Mouse (Mus musculus): ENCODE results near the gene Plekha8. TPM values are rescaled to one million over a fixed set of nuclear protein-coding genes. Genes with fewer than 3 reads are reported as not detected.

The Plekha8 gene
- polyA plus RNA-seq, 1 experiment, result 14.4 TPM

DNA sequence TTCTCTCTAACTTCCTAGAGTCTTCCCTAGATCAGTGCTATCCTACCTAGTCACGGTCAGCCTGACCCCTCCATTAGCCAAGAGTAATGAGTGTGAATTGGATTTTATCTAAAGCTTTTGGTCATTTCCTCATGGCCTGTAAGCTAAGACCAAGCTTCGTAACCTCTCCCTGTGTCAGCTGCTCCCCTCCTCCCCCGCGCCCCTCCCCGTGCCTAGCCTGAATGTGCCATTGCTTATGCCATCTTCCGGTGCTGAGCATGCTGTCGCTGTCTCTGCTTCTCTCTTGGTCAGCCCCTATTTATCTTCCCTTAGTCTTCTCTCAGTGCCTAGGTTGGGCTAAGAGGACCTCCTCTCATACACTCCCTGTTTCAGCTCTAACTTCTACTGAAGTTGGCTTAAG lies 24.6 kb downstream of the Plekha8 start:
- H3K4me1 ChIP-seq (ENCODE audit: control insufficient read depth, insufficient read depth, low read length), result no peaks in the 10 kb centered on the region
- no peak for TF ChIP-seq POLR2A (IDR thresholded peaks at IDR 0.05; ENCODE audit: control insufficient read depth, low read depth, low read length)
- no peak overlapping the region for H3K27ac ChIP-seq (ENCODE audit: control insufficient read depth, insufficient read depth, low read depth, low read length)
- no peaks in the 10 kb centered on the region for H3K27me3 ChIP-seq (ENCODE audit: control insufficient read depth, insufficient read depth, low read length)
- H3K4me3 ChIP-seq (ENCODE audit: control insufficient read depth, low read depth, low read length), result no peak overlapping the region
- H3K36me3 ChIP-seq (ENCODE audit: control insufficient read depth, insufficient read depth, low read length), result no peaks in the 10 kb centered on the region

DNA sequence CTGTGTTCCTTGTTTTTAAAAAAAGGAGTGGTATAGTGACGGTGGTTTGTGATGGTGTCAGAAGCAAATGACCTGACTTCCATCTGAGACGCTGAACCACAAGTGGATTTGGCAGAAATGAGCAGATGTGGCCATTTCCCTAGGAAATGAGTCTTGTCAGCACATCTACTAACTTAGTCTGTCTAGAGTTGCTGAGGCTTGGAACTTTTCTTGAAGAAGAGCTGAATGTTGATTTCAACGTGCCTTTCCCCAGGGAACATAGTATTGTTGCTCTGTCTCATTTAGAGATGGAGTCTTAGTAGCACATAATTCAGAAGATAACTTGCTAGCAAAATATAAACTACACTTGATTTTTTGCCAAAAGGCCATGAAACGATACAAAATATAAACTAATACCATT lies 25.4 kb downstream of the Plekha8 start:
- Histone ChIP-seq H3K27me3 (ENCODE audit: control insufficient read depth, insufficient read depth, low read length) (no peaks in the 10 kb centered on the region), H3K4me1 (ENCODE audit: control insufficient read depth, insufficient read depth, low read length) (no peaks in the 10 kb centered on the region), H3K27ac (ENCODE audit: control insufficient read depth, insufficient read depth, low read depth, low read length) (no peak overlapping the region), H3K4me3 (ENCODE audit: control insufficient read depth, low read depth, low read length) (no peak overlapping the region), H3K36me3 (ENCODE audit: control insufficient read depth, insufficient read depth, low read length) (no peaks in the 10 kb centered on the region)
- no peak for TF ChIP-seq POLR2A (IDR thresholded peaks at IDR 0.05; ENCODE audit: control insufficient read depth, low read depth, low read length)
- TF ChIP-seq CTCF (IDR thresholded peaks at IDR 0.05; ENCODE audit: control insufficient read depth, insufficient read depth, insufficient replicate concordance, low read depth, low read length), result no peak

DNA sequence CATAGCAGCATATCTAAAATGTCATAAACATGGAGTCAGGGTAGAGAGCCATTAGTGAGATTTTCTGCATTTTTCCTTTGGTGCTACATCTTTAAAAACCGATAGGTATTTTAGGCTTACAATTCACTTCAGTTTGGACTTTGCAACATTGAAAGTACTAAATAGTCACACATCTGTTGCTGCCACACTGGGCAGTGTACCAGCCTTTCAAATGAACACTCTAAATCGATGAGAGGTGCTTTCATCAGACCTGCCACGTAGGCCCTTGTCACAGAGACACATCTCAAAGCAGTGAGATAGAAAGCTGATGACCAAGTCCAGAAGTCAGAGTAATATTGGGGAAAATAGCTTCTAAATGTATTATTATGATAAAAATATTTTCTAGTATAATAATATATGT lies 33.5 kb downstream of the Plekha8 start:
- H3K27me3 ChIP-seq (ENCODE audit: control insufficient read depth, insufficient read depth, low read length), result no peaks in the 10 kb centered on the region
- H3K36me3 ChIP-seq (ENCODE audit: control insufficient read depth, insufficient read depth, low read length), result no peaks in the 10 kb centered on the region; the same call in 1 of the 2 replicates
- H3K4me1 ChIP-seq (ENCODE audit: control insufficient read depth, insufficient read depth, low read length), result no peaks in the 10 kb centered on the region
- no peak for TF ChIP-seq POLR2A (IDR thresholded peaks at IDR 0.05; ENCODE audit: control insufficient read depth, low read depth, low read length)
- TF ChIP-seq CTCF (IDR thresholded peaks at IDR 0.05; ENCODE audit: control insufficient read depth, insufficient read depth, insufficient replicate concordance, low read depth, low read length), result no peak
- H3K4me3 ChIP-seq (ENCODE audit: control insufficient read depth, low read depth, low read length), result no peak overlapping the region
- H3K27ac ChIP-seq (ENCODE audit: control insufficient read depth, insufficient read depth, low read depth, low read length), result no peak overlapping the region

DNA sequence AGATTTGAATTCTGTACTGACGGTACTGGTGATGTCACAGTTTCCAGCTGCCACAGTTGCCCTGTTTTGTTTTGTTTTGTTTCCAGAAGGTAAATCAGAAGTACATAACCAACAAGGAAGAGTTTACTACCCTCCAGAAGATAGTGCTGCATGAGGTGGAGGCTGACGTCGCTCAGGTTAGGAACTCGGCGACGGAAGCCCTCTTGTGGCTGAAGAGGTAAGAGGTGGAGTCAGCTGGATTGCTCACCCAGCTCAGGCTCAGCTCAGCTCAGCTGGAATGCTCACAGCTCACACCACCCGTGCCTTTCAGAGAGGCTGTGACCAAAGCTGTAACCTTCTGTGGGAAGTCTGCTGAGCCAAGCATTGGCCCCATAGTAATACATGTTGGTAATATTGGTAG lies 34.8 kb downstream of the Plekha8 start:
- TF ChIP-seq CTCF (IDR thresholded peaks at IDR 0.05; ENCODE audit: control insufficient read depth, insufficient read depth, insufficient replicate concordance, low read depth, low read length), result peak; percentile 36; the same call in 1 of the 2 replicates
- TF ChIP-seq POLR2A (IDR thresholded peaks at IDR 0.05; ENCODE audit: control insufficient read depth, low read depth, low read length), result no peak
- H3K36me3 ChIP-seq (ENCODE audit: control insufficient read depth, insufficient read depth, low read length), result no peaks in the 10 kb centered on the region; the same call in 1 of the 2 replicates

DNA sequence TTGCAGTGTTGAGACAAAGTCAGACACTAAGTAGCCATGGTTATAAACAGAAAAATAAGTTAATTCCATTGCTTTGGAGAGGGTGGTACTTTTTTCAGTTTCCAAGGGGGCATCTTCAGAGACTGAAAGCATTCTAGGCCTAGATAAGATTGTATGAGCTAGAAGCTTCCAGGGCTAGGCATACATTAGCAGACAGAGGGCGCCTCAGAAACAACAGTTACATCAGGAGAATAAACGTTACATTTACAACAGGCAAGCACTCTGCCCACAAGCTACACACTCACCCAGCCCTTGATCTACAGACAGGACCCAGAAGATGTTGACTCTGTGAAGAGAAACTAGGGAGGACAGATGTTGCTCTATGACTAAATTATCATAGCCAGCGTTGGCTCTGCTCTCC lies 36.6 kb downstream of the Plekha8 start:
- Histone ChIP-seq H3K27me3 (ENCODE audit: control insufficient read depth, insufficient read depth, low read length) (no peaks in the 10 kb centered on the region), H3K4me3 (ENCODE audit: control insufficient read depth, low read depth, low read length) (no peak overlapping the region), H3K36me3 (ENCODE audit: control insufficient read depth, insufficient read depth, low read length) (no peaks in the 10 kb centered on the region; the same call in 1 of the 2 replicates), H3K27ac (ENCODE audit: control insufficient read depth, insufficient read depth, low read depth, low read length) (no peak overlapping the region), H3K4me1 (ENCODE audit: control insufficient read depth, insufficient read depth, low read length) (no peaks in the 10 kb centered on the region)
- no peak for TF ChIP-seq CTCF (IDR thresholded peaks at IDR 0.05; ENCODE audit: control insufficient read depth, insufficient read depth, insufficient replicate concordance, low read depth, low read length)
- no peak for TF ChIP-seq POLR2A (IDR thresholded peaks at IDR 0.05; ENCODE audit: control insufficient read depth, low read depth, low read length)

More for the DNA sequence above, 34.8 kb downstream of the Plekha8 start:
- H3K27ac ChIP-seq (ENCODE audit: control insufficient read depth, insufficient read depth, low read depth, low read length), result no peak overlapping the region
- no peaks in the 10 kb centered on the region for H3K4me1 ChIP-seq (ENCODE audit: control insufficient read depth, insufficient read depth, low read length)
- no peak overlapping the region for H3K4me3 ChIP-seq (ENCODE audit: control insufficient read depth, low read depth, low read length)
- H3K27me3 ChIP-seq (ENCODE audit: control insufficient read depth, insufficient read depth, low read length), result no peaks in the 10 kb centered on the region

DNA sequence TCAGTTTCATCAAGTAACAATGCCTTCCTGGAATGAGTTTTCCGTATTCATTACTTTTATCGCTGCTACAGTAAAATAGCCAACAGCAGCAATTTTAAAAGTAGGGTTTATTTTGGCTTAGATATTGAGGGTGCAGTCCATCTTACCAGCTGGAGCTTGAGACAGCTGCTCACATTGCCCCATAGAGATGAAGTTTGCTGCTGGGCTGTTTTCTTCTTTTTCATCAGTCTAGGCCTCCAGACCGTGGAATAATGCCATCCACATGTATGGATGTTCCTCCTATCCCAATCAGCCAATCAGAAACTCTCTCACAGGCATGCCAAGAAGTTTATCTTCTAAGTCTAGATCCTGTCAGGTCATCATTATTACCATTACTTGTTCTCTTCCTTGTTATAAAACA lies 45.0 kb downstream of the Plekha8 start:
- H3K27ac ChIP-seq (ENCODE audit: control insufficient read depth, insufficient read depth, low read depth, low read length), result no peak overlapping the region
- no peaks in the 10 kb centered on the region; the same call in 1 of the 2 replicates for H3K36me3 ChIP-seq (ENCODE audit: control insufficient read depth, insufficient read depth, low read length)
- TF ChIP-seq CTCF (IDR thresholded peaks at IDR 0.05; ENCODE audit: control insufficient read depth, insufficient read depth, insufficient replicate concordance, low read depth, low read length) (no peak), POLR2A (IDR thresholded peaks at IDR 0.05; ENCODE audit: control insufficient read depth, low read depth, low read length) (no peak)
- H3K4me1 ChIP-seq (ENCODE audit: control insufficient read depth, insufficient read depth, low read length), result no peaks in the 10 kb centered on the region
- no peak overlapping the region for H3K4me3 ChIP-seq (ENCODE audit: control insufficient read depth, low read depth, low read length)
- no peaks in the 10 kb centered on the region for H3K27me3 ChIP-seq (ENCODE audit: control insufficient read depth, insufficient read depth, low read length)

DNA sequence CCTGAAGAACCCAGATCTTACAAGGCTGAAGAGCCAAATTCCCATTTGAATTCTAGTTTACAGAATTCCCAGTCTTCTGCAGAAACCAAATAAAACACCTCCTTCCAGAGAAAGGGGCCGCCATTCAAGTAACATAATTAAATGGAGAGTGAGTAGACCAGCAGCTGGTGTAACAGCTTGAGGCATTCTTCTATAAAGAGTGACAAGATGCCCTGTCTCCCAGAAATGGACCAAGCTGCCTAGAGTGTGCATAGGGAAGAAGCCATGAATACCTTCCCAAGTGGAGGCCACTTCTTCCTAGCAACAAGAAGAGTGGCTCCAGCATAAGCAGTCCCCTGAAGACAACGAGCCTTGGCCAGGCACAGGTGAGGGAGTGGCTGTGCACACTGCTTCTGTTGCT lies 47.0 kb downstream of the Plekha8 start:
- Histone ChIP-seq H3K4me3 (ENCODE audit: control insufficient read depth, low read depth, low read length) (no peak overlapping the region), H3K4me1 (ENCODE audit: control insufficient read depth, insufficient read depth, low read length) (no peaks in the 10 kb centered on the region)

DNA sequence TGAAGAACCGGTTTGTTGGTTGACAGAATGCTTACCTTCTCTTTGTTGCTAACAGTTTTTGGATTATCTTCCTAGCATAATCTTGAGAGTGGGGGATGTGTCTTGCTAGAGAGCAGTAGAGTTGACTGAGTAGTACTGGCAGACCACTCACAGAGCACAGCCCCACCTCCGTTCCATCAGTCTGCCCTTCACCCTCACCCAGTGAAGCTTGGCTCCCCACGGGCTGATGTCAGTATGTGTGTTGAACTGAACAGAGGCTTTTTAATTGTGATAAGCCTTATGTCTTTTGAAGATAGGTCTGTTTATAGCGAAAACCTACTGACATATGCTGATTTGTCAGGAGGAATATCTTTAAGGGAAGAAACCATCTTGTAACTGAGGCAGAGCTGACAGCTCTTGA lies 48.3 kb downstream of the Plekha8 start:
- H3K4me1 ChIP-seq (ENCODE audit: control insufficient read depth, insufficient read depth, low read length), result no peaks in the 10 kb centered on the region
- no peaks in the 10 kb centered on the region for H3K27me3 ChIP-seq (ENCODE audit: control insufficient read depth, insufficient read depth, low read length)
- no peaks in the 10 kb centered on the region; the same call in 1 of the 2 replicates for H3K36me3 ChIP-seq (ENCODE audit: control insufficient read depth, insufficient read depth, low read length)
- no peak overlapping the region for H3K27ac ChIP-seq (ENCODE audit: control insufficient read depth, insufficient read depth, low read depth, low read length)
- H3K4me3 ChIP-seq (ENCODE audit: control insufficient read depth, low read depth, low read length), result no peak overlapping the region
- no peak for TF ChIP-seq CTCF (IDR thresholded peaks at IDR 0.05; ENCODE audit: control insufficient read depth, insufficient read depth, insufficient replicate concordance, low read depth, low read length)
- no peak for TF ChIP-seq POLR2A (IDR thresholded peaks at IDR 0.05; ENCODE audit: control insufficient read depth, low read depth, low read length)

More for the DNA sequence above, 47.0 kb downstream of the Plekha8 start:
- no peak overlapping the region for H3K27ac ChIP-seq (ENCODE audit: control insufficient read depth, insufficient read depth, low read depth, low read length)
- H3K36me3 ChIP-seq (ENCODE audit: control insufficient read depth, insufficient read depth, low read length), result no peaks in the 10 kb centered on the region; the same call in 1 of the 2 replicates
- TF ChIP-seq POLR2A (IDR thresholded peaks at IDR 0.05; ENCODE audit: control insufficient read depth, low read depth, low read length) (no peak), CTCF (IDR thresholded peaks at IDR 0.05; ENCODE audit: control insufficient read depth, insufficient read depth, insufficient replicate concordance, low read depth, low read length) (no peak)
- H3K27me3 ChIP-seq (ENCODE audit: control insufficient read depth, insufficient read depth, low read length), result no peaks in the 10 kb centered on the region
